Mouse (Mus musculus) gastrocnemius, adult 2 months (tissue): ENCODE measurements around the gene Mcam. TPM values are rescaled to one million over a fixed set of nuclear protein-coding genes. Genes with fewer than 3 reads are reported as not detected.

Experiments used
- DNase-seq: peaks from one replicate; pipeline ENCODE4 v3.0.0; 2022
- H3K27ac ChIP-seq: fragments of 200-600 bp; 2 replicates; pipeline ENCODE4 v1.8.1; 2022; ENCODE audit warnings: mild to moderate bottlenecking
- H3K4me3 ChIP-seq: fragments of 200-600 bp; 2 replicates; pipeline ENCODE4 v1.8.1; 2022; ENCODE audit warnings: mild to moderate bottlenecking, moderate library complexity
- CTCF ChIP-seq: fragments of 200-600 bp; IDR thresholded peaks from 2 replicates; pipeline ENCODE4 v1.8.1; 2022; ENCODE audit warnings: antibody characterized with exemption, mild to moderate bottlenecking, moderate library complexity
- intact Hi-C: fragments of 180-260 bp; cut with DNase I; formaldehyde crosslinking; loops from one replicate; pipeline ENCODE4 v1.15.1; 2025
- total RNA-seq, 2 experiments: library from RNA; stranded (reverse); gene quantifications; 2 replicates each; pipeline ENCODE4 v1.2.3; 2021

The Mcam gene
- total RNA-seq, 2 experiments from 2014 or later, result 17.5 to 24.4 TPM

- Histone ChIP-seq H3K27ac (peak overlapping the region; percentile 94), H3K4me3 (peak overlapping the region; percentile 66)
- no peak for TF ChIP-seq CTCF
- intact Hi-C loops, result loop anchor here (5.0 kb wide), 1 partner anchor 42 kb away; no protein-coding TSS in a partner anchor
- DNase-seq, result peak; percentile 77
These were observed 4.2 kb upstream of the Mcam start for GRCm38 (mm10) chr9:44130034-44130433.

GRCm38 (mm10) chr9:44130581-44131275, 3.5 kb upstream of the Mcam start:
- H3K4me3 ChIP-seq, result peak overlapping the region; percentile 66
- peak; percentile 56 for DNase-seq
- intact Hi-C loops, result loop anchor here (5.0 kb wide), 1 partner anchor 42 kb away; no protein-coding TSS in a partner anchor
- TF ChIP-seq CTCF, result no peak
- peak overlapping the region; percentile 94 for H3K27ac ChIP-seq

GRCm38 (mm10) chr9:44131276-44131590, 3.0 kb upstream of the Mcam start:
- peak overlapping the region; percentile 66 for H3K4me3 ChIP-seq
- intact Hi-C loops, result loop anchor here (5.0 kb wide), 1 partner anchor 41 kb away; no protein-coding TSS in a partner anchor
- no peak for TF ChIP-seq CTCF
- no peak for DNase-seq
- H3K27ac ChIP-seq, result peak overlapping the region; percentile 94

GRCm38 (mm10) chr9:44132200-44132599, 2.1 kb upstream of the Mcam start:
- no peak for TF ChIP-seq CTCF
- peak overlapping the region; percentile 94 for H3K27ac ChIP-seq
- intact Hi-C loops, result loop anchor here (5.0 kb wide), 1 partner anchor 40 kb away; no protein-coding TSS in a partner anchor
- H3K4me3 ChIP-seq, result no peak overlapping the region
- DNase-seq, result no peak

- intact Hi-C loops, result loop anchor here (5.0 kb wide), 1 partner anchor 39 kb away; no protein-coding TSS in a partner anchor
- no peak for DNase-seq
- H3K4me3 ChIP-seq, result peak overlapping the region; percentile 88
- H3K27ac ChIP-seq, result peak overlapping the region; percentile 94
- no peak for TF ChIP-seq CTCF
These were observed 982 bp upstream of the Mcam start for GRCm38 (mm10) chr9:44133287-44133686.

- intact Hi-C loops, result loop anchor here (5.0 kb wide), 1 partner anchor 37 kb away; no protein-coding TSS in a partner anchor
- no peak for TF ChIP-seq CTCF
These were observed 822 bp downstream of the Mcam start for GRCm38 (mm10) chr9:44134851-44135730.

GRCm38 (mm10) chr9:44135731-44136411, 1.6 kb downstream of the Mcam start:
- H3K27ac ChIP-seq, result peak overlapping the region; percentile 94
- TF ChIP-seq CTCF, result no peak

More at GRCm38 (mm10) chr9:44134851-44135730, 822 bp downstream of the Mcam start:
- Histone ChIP-seq H3K4me3 (peak overlapping the region; percentile 88), H3K27ac (peak overlapping the region; percentile 94)
- peak; percentile 68 for DNase-seq

GRCm38 (mm10) chr9:44137846-44138245, 3.6 kb downstream of the Mcam start:
- intact Hi-C loops, result no loop called here
- no peak for TF ChIP-seq CTCF
- no peak overlapping the region for H3K4me3 ChIP-seq
- no peak for DNase-seq
- H3K27ac ChIP-seq, result no peak overlapping the region

More at GRCm38 (mm10) chr9:44135731-44136411, 1.6 kb downstream of the Mcam start:
- DNase-seq, result no peak
- intact Hi-C loops, result no loop called here
- H3K4me3 ChIP-seq, result peak overlapping the region; percentile 88

GRCm38 (mm10) chr9:44141951-44142350, 7.7 kb downstream of the Mcam start:
- TF ChIP-seq CTCF, result no peak
- DNase-seq, result no peak
- no peak overlapping the region for H3K4me3 ChIP-seq
- H3K27ac ChIP-seq, result no peak overlapping the region
- intact Hi-C loops, result no loop called here

GRCm38 (mm10) chr9:44143421-44143820, 9.2 kb downstream of the Mcam start:
- H3K27ac ChIP-seq, result peak overlapping the region; percentile 54
- no peak for TF ChIP-seq CTCF
- H3K4me3 ChIP-seq, result no peak overlapping the region
- intact Hi-C loops, result no loop called here
- no peak for DNase-seq

GRCm38 (mm10) chr9:44144023-44144717, 9.9 kb downstream of the Mcam start:
- H3K27ac ChIP-seq, result peak overlapping the region; percentile 54
- peak; percentile 27 for TF ChIP-seq CTCF
- peak; percentile 49 for DNase-seq
- no peak overlapping the region for H3K4me3 ChIP-seq
- intact Hi-C loops, result no loop called here

GRCm38 (mm10) chr9:44144718-44145060, 10.4 kb downstream of the Mcam start:
- DNase-seq, result no peak
- no peak for TF ChIP-seq CTCF
- H3K4me3 ChIP-seq, result no peak overlapping the region
- intact Hi-C loops, result no loop called here
- H3K27ac ChIP-seq, result peak overlapping the region; percentile 40; the same call in 1 of the 2 replicates
